Mouse (Mus musculus): ENCODE data around the gene 2410015M20Rik. TPM values are rescaled to one million over a fixed set of nuclear protein-coding genes. Genes with fewer than 3 reads are reported as not detected.
"Not testable (repeated sequence)": the region's sequence is repeated elsewhere in the genome, so short reads cannot be mapped to it uniquely, and the experiment has no call there.

Gene 2410015M20Rik
- polyA plus RNA-seq, 1 experiment from 2014 or later = 211 TPM

GRCm38 (mm10) chr17:56613236-56613844 is 3.8 kb upstream of the 2410015M20Rik start, which contains the start of gene Rpl36:
TSS of gene Rpl36 (plus strand) at chr17:56613416.
- H3K4me1 ChIP-seq (replicated peaks) = peaks cover 35% of the 10 kb centered on the region
- no peaks in the 10 kb centered on the region for H3K9me3 ChIP-seq
- H3K36me3 ChIP-seq = peaks cover 43% of the 10 kb centered on the region
- ATAC-seq (ENCODE audit: insufficient number of reproducible peaks, insufficient read depth, low FRiP score, low TSS enrichment, low read depth) = peak; percentile 17; the same call in 1 of the 2 replicates
- H3K4me3 ChIP-seq (replicated peaks) = peak within 1 kb of the TSS; percentile 74
- H3K4me2 ChIP-seq = peak within 1 kb of the TSS; percentile 96
- H3K27me3 ChIP-seq = no peaks in the 10 kb centered on the region
- peak within 1 kb of the TSS; percentile 93 for H3K27ac ChIP-seq
- peak within 1 kb of the TSS; percentile 89 for H3K9ac ChIP-seq (replicated peaks)
- under 1% methylated on average over 52 of the region's 52 CpGs for WGBS

- not testable (repeated sequence) for H3K9me3 ChIP-seq; H3K27me3 ChIP-seq; H3K4me3 ChIP-seq (replicated peaks); H3K27ac ChIP-seq; ATAC-seq (ENCODE audit: insufficient number of reproducible peaks, insufficient read depth, low FRiP score, low TSS enrichment, low read depth); H3K4me2 ChIP-seq
- WGBS = 73% methylated on average over 10 of the region's 10 CpGs
- peaks cover 40% of the 10 kb centered on the region for H3K4me1 ChIP-seq (replicated peaks)
- H3K9ac ChIP-seq (replicated peaks) = 0 out of 2 replicates have a peak overlapping the region, but pooled peaks have one; percentile 18
- H3K36me3 ChIP-seq = peaks cover 39% of the 10 kb centered on the region
Measured at GRCm38 (mm10) chr17:56612565-56612939, 3.0 kb upstream of the 2410015M20Rik start.

GRCm38 (mm10) chr17:56611861-56612564 is 2.4 kb upstream of the 2410015M20Rik start:
- no peaks in the 10 kb centered on the region for H3K27me3 ChIP-seq

GRCm38 (mm10) chr17:56611323-56611722 is 1.8 kb upstream of the 2410015M20Rik start:
- Histone ChIP-seq H3K4me3 (replicated peaks) (no peak overlapping the region), H3K9ac (replicated peaks) (no peak overlapping the region), H3K9me3 (no peaks in the 10 kb centered on the region), H3K27me3 (no peaks in the 10 kb centered on the region), H3K4me1 (replicated peaks) (peaks cover 42% of the 10 kb centered on the region), H3K36me3 (peaks cover 39% of the 10 kb centered on the region), H3K27ac (no peak overlapping the region), H3K4me2 (no peak overlapping the region)
- 67% methylated on average over 2 of the region's 2 CpGs for WGBS
- no peak for ATAC-seq (ENCODE audit: insufficient number of reproducible peaks, insufficient read depth, low FRiP score, low TSS enrichment, low read depth)

More at GRCm38 (mm10) chr17:56611861-56612564, 2.4 kb upstream of the 2410015M20Rik start:
- H3K9ac ChIP-seq (replicated peaks) = 0 out of 2 replicates have a peak overlapping the region, but pooled peaks have one; percentile 18
- no peak for ATAC-seq (ENCODE audit: insufficient number of reproducible peaks, insufficient read depth, low FRiP score, low TSS enrichment, low read depth)
- no peak overlapping the region for H3K27ac ChIP-seq
- no peak overlapping the region; the same call in 1 of the 2 replicates for H3K4me3 ChIP-seq (replicated peaks)
- peaks cover 42% of the 10 kb centered on the region for H3K4me1 ChIP-seq (replicated peaks)
- no peak overlapping the region for H3K4me2 ChIP-seq
- 18% methylated on average over 14 of the region's 14 CpGs for WGBS
- H3K36me3 ChIP-seq = peaks cover 39% of the 10 kb centered on the region
- no peaks in the 10 kb centered on the region for H3K9me3 ChIP-seq

GRCm38 (mm10) chr17:56608699-56609098 is 872 bp downstream of the 2410015M20Rik start:
- no peaks in the 10 kb centered on the region for H3K9me3 ChIP-seq
- 53% methylated on average over 5 of the region's 5 CpGs for WGBS
- no peaks in the 10 kb centered on the region for H3K27me3 ChIP-seq
- H3K4me3 ChIP-seq (replicated peaks) = peak overlapping the region; percentile 67
- H3K36me3 ChIP-seq = peaks cover 42% of the 10 kb centered on the region
- H3K4me2 ChIP-seq = peak overlapping the region; percentile 82
- no peak overlapping the region for H3K27ac ChIP-seq
- no peak for ATAC-seq (ENCODE audit: insufficient number of reproducible peaks, insufficient read depth, low FRiP score, low TSS enrichment, low read depth)
- peaks cover 28% of the 10 kb centered on the region for H3K4me1 ChIP-seq (replicated peaks)
- peak overlapping the region; percentile 81 for H3K9ac ChIP-seq (replicated peaks)

GRCm38 (mm10) chr17:56607521-56608062 is 2.0 kb downstream of the 2410015M20Rik start:
- Histone ChIP-seq H3K27ac (no peak overlapping the region), H3K4me1 (replicated peaks) (peaks cover 28% of the 10 kb centered on the region), H3K27me3 (no peaks in the 10 kb centered on the region), H3K4me3 (replicated peaks) (no peak overlapping the region), H3K9me3 (no peaks in the 10 kb centered on the region), H3K36me3 (peaks cover 53% of the 10 kb centered on the region), H3K4me2 (no peak overlapping the region), H3K9ac (replicated peaks) (no peak overlapping the region)
- WGBS = 59% methylated on average over 3 of the region's 3 CpGs
- no peak for ATAC-seq (ENCODE audit: insufficient number of reproducible peaks, insufficient read depth, low FRiP score, low TSS enrichment, low read depth)

GRCm38 (mm10) chr17:56605431-56605830 is 4.1 kb downstream of the 2410015M20Rik start:
- Histone ChIP-seq H3K9ac (replicated peaks) (no peak overlapping the region), H3K36me3 (peaks cover 75% of the 10 kb centered on the region)
- WGBS = 90% methylated on average over 9 of the region's 9 CpGs

GRCm38 (mm10) chr17:56604422-56604821 is 5.1 kb downstream of the 2410015M20Rik start:
- H3K4me3 ChIP-seq (replicated peaks) = no peak overlapping the region
- H3K27me3 ChIP-seq = no peaks in the 10 kb centered on the region
- no peak for ATAC-seq (ENCODE audit: insufficient number of reproducible peaks, insufficient read depth, low FRiP score, low TSS enrichment, low read depth)
- H3K36me3 ChIP-seq = peaks cover 85% of the 10 kb centered on the region
- no peak overlapping the region for H3K9ac ChIP-seq (replicated peaks)
- H3K4me1 ChIP-seq (replicated peaks) = peaks cover 16% of the 10 kb centered on the region
- H3K27ac ChIP-seq = no peak overlapping the region
- WGBS = 91% methylated on average over 3 of the region's 3 CpGs
- no peaks in the 10 kb centered on the region for H3K9me3 ChIP-seq
- no peak overlapping the region for H3K4me2 ChIP-seq

More at GRCm38 (mm10) chr17:56605431-56605830, 4.1 kb downstream of the 2410015M20Rik start:
- H3K27ac ChIP-seq = no peak overlapping the region
- H3K4me2 ChIP-seq = no peak overlapping the region
- no peaks in the 10 kb centered on the region for H3K9me3 ChIP-seq
- H3K4me1 ChIP-seq (replicated peaks) = peaks cover 21% of the 10 kb centered on the region
- no peak for ATAC-seq (ENCODE audit: insufficient number of reproducible peaks, insufficient read depth, low FRiP score, low TSS enrichment, low read depth)
- H3K4me3 ChIP-seq (replicated peaks) = no peak overlapping the region
- H3K27me3 ChIP-seq = no peaks in the 10 kb centered on the region

- Histone ChIP-seq H3K36me3 (peaks cover 88% of the 10 kb centered on the region), H3K9ac (replicated peaks) (no peak overlapping the region), H3K4me1 (replicated peaks) (peaks cover 14% of the 10 kb centered on the region), H3K27ac (no peak overlapping the region), H3K9me3 (no peaks in the 10 kb centered on the region), H3K27me3 (no peaks in the 10 kb centered on the region), H3K4me3 (replicated peaks) (no peak overlapping the region), H3K4me2 (no peak overlapping the region)
- WGBS = 84% methylated on average over 9 of the region's 9 CpGs
- no peak for ATAC-seq (ENCODE audit: insufficient number of reproducible peaks, insufficient read depth, low FRiP score, low TSS enrichment, low read depth)
Measured at GRCm38 (mm10) chr17:56604070-56604380, 5.5 kb downstream of the 2410015M20Rik start.

GRCm38 (mm10) chr17:56603186-56604069 is 6.1 kb downstream of the 2410015M20Rik start:
- Histone ChIP-seq H3K36me3 (peaks cover 88% of the 10 kb centered on the region), H3K9me3 (no peaks in the 10 kb centered on the region), H3K9ac (replicated peaks) (no peak overlapping the region), H3K27ac (no peak overlapping the region), H3K4me1 (replicated peaks) (peaks cover 8% of the 10 kb centered on the region), H3K27me3 (no peaks in the 10 kb centered on the region), H3K4me2 (no peak overlapping the region), H3K4me3 (replicated peaks) (no peak overlapping the region)
- ATAC-seq (ENCODE audit: insufficient number of reproducible peaks, insufficient read depth, low FRiP score, low TSS enrichment, low read depth) = no peak
- whole genome bisulfite sequencing = 96% methylated on average over 28 of the region's 28 CpGs

Measured in limb, embryonic 12.5 days (tissue).